Mouse (Mus musculus) common myeloid progenitor, adult 5-6 weeks (primary cell): ENCODE measurements at regions not wholly inside any gene's neighbourhood (a gene's known extent, or its start where the extent isn't known, plus 50 kb on each side); places are given as distances from the start of the nearest gene placed in this dataset.
"Not testable (repeated sequence)": the region's sequence is repeated elsewhere in the genome, so short reads cannot be mapped to it uniquely, and the experiment has no call there.

Source experiments
- ATAC-seq: replicated peaks from 2 replicates; pipeline ENCODE4 v1.8.0; 2016; ENCODE audit warnings: low read depth, mild to moderate bottlenecking, moderate TSS enrichment, inconsistent platforms; ENCODE audit not compliant: poor library complexity, severe bottlenecking

DNA sequence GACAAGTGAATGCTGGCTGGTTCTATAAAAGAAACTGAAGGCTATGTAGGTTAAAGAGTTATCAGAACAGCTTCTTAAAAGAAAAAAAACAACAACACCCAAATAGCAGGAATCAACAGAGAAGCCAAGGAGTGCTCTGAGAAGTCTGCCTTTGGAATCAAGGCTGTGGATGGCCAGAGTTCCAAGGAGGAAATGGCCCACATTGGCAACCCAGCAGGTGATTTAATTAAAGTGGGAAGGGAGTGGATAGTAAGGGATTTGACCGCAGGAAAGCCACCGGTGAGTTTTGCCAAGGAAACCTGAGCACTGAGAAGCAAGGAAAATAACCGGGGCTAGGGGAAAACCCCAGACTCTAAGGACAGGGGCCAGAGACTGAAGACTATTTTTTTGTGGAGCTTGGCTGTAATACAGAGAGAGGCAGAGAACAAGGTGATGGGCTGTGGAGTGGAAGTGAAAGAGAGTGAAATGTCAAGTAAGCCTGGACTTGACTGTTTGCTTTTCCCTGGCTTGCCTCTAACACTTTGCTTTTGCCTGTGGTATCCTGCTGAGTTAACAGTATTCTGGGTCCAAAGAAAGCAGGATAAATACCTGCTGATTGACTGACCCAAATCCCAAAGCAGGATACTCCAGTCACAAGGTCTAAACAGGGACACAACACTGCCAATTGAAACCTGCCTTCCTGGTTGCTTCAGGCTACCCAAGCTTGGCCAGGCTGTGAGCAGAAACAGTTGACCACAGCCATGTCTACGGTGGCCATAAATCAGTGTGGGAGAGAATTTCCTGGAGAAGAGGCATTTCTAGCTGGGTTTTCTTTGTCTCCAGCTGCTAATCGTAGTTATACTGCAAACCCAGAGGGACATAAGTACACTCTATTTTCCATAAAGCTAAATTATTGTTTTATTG lies 125.9 kb downstream of the Arrdc3 start:
- ATAC-seq, result no peak

DNA sequence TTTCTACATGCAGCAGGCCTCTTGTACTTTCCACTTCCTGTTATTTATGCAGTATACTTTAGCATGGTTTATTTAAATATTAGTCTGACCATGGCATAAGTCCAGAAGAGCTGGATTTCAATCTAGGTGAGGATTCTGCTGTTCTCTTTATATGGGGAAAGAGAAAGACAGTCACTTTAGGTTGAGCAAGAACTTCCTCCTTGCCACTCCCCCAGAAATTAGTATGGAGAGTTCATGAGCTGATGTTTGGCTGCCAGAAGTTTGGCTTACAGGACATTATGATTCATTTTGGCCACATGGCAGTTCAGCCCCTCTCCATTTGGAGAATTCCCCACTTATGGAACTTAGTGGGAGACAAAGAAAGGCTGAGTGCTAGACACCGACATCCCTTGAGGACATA lies 130.8 kb downstream of the Arrdc3 start:
- 0 out of 2 replicates have a peak, but pooled peaks have one; percentile 3 for ATAC-seq

GRCm38 (mm10) chr13:81020106-81020747 lies 137.0 kb downstream of the Arrdc3 start:
- no peak for ATAC-seq

DNA sequence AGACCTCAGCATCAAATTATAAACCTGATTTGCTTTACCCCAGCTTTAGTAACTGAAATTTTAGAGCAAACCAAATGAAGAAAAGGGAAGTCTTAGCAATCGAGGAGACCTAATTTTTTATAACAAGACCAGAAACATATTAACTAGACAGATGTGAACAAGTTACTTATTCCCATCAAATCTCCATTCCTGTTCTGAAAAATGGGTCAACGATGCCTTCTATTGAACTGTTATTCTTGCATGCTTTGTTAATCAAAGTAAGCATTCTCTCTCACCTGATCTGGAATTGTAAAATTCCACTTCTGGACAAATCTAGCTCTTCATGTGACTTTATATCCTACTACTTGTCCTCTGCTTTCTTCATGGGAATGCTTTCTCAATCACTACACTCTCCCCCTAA lies 137.6 kb downstream of the Arrdc3 start:
- no peak for ATAC-seq

DNA sequence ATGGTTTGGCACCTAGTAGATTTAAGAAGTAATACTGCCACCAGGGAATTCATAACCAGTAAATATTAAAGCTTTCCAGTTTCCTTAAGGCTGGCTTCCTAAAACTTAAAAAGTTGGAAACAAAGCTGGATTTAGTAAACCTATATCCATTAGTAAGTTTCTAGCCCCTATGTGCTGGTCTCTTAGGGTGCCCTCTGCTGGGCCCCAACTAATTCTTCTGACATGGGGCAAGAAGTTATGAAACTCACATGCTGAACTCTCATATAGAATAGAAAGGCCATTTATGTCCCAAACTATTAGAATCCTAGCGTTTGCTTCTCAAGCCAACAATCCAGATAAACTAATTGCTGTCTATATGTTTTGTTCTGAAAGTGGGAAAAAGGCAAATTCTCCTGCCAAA lies 139.2 kb downstream of the Arrdc3 start:
- no peak for ATAC-seq

DNA sequence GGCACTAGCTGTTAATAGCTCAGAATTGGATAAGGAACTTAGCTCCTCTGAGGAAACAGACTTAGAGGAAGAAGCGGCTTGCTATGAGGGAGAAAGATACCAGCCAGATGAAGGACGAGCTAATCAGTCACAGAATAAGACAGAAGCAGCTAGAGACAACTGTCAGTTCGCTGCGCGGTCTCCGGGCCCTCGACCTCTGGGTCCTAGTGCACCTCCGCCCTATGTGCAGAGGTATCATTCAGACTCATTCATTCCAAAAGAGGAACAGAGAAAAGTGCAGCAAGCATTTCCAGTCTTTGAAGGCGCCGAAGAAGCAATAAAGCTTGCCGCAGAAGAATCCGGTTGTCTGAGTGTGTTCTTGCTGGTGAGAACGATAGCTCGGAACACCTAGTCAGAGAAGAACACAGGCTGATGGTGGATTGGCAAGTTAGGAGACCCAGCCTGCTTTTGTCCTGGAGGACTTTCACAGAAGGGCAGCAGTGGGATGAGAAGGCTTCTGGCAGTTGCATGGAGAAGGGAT lies 142.1 kb downstream of the Arrdc3 start:
- ATAC-seq, result not testable (repeated sequence)

- no peak for ATAC-seq
Measured at GRCm38 (mm10) chr13:81037316-81037715, 154.1 kb downstream of the Arrdc3 start.

DNA sequence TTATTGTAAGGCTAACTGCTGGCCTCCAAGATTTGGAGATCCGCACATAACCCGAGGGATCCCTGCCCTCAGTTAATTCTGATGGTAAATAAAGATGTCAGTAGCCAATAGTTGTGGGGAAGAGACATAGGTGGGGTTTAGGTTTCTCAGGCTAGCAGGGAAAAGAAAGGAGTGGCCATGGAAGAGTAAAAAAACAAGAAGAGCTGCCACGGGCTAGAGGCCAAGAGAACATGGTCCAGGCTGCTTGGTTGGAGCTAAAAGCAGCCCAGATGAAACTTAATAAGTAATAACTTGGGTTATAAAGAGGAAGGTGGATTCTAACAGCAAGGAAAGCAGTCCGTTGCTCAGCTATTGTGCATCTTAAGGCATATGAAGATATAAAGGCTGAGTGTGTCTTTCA lies 155.6 kb downstream of the Arrdc3 start:
- ATAC-seq, result no peak

DNA sequence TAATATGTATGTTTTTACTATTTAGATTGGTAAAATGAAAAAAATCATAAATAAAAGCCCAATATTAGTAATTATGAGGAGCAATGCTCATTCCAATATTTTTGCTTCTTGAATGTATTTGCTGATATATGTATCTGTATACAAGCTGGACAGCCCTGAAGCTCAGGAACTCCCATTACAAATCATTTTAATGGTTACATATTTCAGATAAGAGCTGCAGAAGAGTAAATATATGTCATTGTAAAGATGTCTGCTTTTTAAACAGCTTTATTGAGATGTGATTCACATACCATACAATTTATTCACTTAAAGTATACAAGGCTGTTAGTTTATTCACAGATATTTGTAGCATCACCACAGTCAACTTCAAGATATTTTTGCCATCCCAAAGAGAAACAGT lies 157.3 kb downstream of the Arrdc3 start:
- no peak for ATAC-seq

DNA sequence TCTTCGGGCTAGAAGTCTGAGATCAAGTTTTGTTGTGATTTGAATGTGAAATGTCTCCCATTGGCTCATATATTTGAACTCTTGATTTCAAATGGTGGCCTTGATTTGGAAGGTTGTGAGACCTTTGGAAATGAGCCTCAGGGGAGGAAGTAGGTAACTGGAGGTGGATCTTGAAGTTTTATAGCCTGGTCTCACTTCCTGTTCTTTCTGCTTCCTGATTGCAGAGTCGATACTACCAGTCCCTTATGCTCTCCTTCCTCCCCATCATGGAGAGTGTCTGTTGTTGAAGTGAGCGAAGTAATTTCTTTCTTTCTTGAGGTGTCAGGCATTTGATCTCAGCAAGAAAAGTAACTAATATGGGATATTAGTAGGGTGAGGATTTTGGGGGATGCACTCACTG lies 158.5 kb downstream of the Arrdc3 start:
- ATAC-seq, result peak; percentile 47; the same call in 1 of the 2 replicates
